Mouse (Mus musculus): ENCODE data around the gene Gramd1c. TPM values are rescaled to one million over a fixed set of nuclear protein-coding genes. Genes with fewer than 3 reads are reported as not detected.

Gene Gramd1c
- polyA plus RNA-seq, 1 experiment from 2014 or later = 6.2 TPM

- no peaks in the 10 kb centered on the region for H3K27me3 ChIP-seq
- no peak overlapping the region for H3K9ac ChIP-seq
- H3K27ac ChIP-seq = no peak overlapping the region
- no peak overlapping the region for H3K4me3 ChIP-seq
- WGBS = 58% methylated on average over 8 of the region's 8 CpGs
- no peak overlapping the region for H3K4me2 ChIP-seq (replicated peaks)
- ATAC-seq (ENCODE audit: insufficient number of reproducible peaks, insufficient read depth, low FRiP score, low TSS enrichment) = no peak
- H3K36me3 ChIP-seq = no peaks in the 10 kb centered on the region
- H3K9me3 ChIP-seq = no peaks in the 10 kb centered on the region
- peaks cover 6% of the 10 kb centered on the region; the same call in 1 of the 2 replicates for H3K4me1 ChIP-seq
Observed at GRCm38 (mm10) chr16:44055766-44056165, 7.4 kb downstream of the Gramd1c start.

- Histone ChIP-seq H3K4me2 (replicated peaks) (no peak overlapping the region), H3K36me3 (no peaks in the 10 kb centered on the region), H3K27ac (no peak overlapping the region), H3K4me3 (no peak overlapping the region), H3K9me3 (no peaks in the 10 kb centered on the region), H3K4me1 (peaks cover 6% of the 10 kb centered on the region; the same call in 1 of the 2 replicates), H3K27me3 (no peaks in the 10 kb centered on the region), H3K9ac (no peak overlapping the region)
- WGBS = 27% methylated on average over 6 of the region's 6 CpGs
- ATAC-seq (ENCODE audit: insufficient number of reproducible peaks, insufficient read depth, low FRiP score, low TSS enrichment) = 0 out of 2 replicates have a peak, but pooled peaks have one; percentile 68
Observed at GRCm38 (mm10) chr16:44053265-44053664, 9.9 kb downstream of the Gramd1c start.

GRCm38 (mm10) chr16:44052390-44052789 lies 10.8 kb downstream of the Gramd1c start:
- no peak overlapping the region for H3K4me2 ChIP-seq (replicated peaks)

GRCm38 (mm10) chr16:44050139-44050538 lies 13.0 kb downstream of the Gramd1c start:
- WGBS = 87% methylated on average over 5 of the region's 5 CpGs
- Histone ChIP-seq H3K9ac (no peak overlapping the region), H3K36me3 (no peaks in the 10 kb centered on the region), H3K9me3 (no peaks in the 10 kb centered on the region), H3K4me1 (peaks cover 6% of the 10 kb centered on the region; the same call in 1 of the 2 replicates), H3K4me3 (no peak overlapping the region), H3K4me2 (replicated peaks) (no peak overlapping the region), H3K27ac (no peak overlapping the region), H3K27me3 (no peaks in the 10 kb centered on the region)
- no peak for ATAC-seq (ENCODE audit: insufficient number of reproducible peaks, insufficient read depth, low FRiP score, low TSS enrichment)

More at GRCm38 (mm10) chr16:44052390-44052789, 10.8 kb downstream of the Gramd1c start:
- Histone ChIP-seq H3K27me3 (no peaks in the 10 kb centered on the region), H3K4me1 (peaks cover 6% of the 10 kb centered on the region; the same call in 1 of the 2 replicates), H3K36me3 (no peaks in the 10 kb centered on the region), H3K4me3 (no peak overlapping the region), H3K9ac (no peak overlapping the region), H3K27ac (no peak overlapping the region), H3K9me3 (no peaks in the 10 kb centered on the region)
- no peak for ATAC-seq (ENCODE audit: insufficient number of reproducible peaks, insufficient read depth, low FRiP score, low TSS enrichment)
- WGBS = 66% methylated on average over 6 of the region's 6 CpGs

- Histone ChIP-seq H3K27ac (no peak overlapping the region), H3K4me1 (no peaks in the 10 kb centered on the region), H3K4me3 (no peak overlapping the region), H3K4me2 (replicated peaks) (no peak overlapping the region), H3K9me3 (no peaks in the 10 kb centered on the region), H3K9ac (no peak overlapping the region), H3K27me3 (no peaks in the 10 kb centered on the region), H3K36me3 (no peaks in the 10 kb centered on the region)
- no peak for ATAC-seq (ENCODE audit: insufficient number of reproducible peaks, insufficient read depth, low FRiP score, low TSS enrichment)
- WGBS = 79% methylated on average over 4 of the region's 4 CpGs
Observed at GRCm38 (mm10) chr16:44039112-44039511, 24.0 kb downstream of the Gramd1c start.

- Histone ChIP-seq H3K27me3 (no peaks in the 10 kb centered on the region), H3K9ac (no peak overlapping the region), H3K36me3 (no peaks in the 10 kb centered on the region), H3K4me3 (no peak overlapping the region), H3K9me3 (no peaks in the 10 kb centered on the region), H3K4me2 (replicated peaks) (no peak overlapping the region), H3K4me1 (no peaks in the 10 kb centered on the region), H3K27ac (no peak overlapping the region)
- WGBS = 54% methylated on average over 3 of the region's 3 CpGs
- ATAC-seq (ENCODE audit: insufficient number of reproducible peaks, insufficient read depth, low FRiP score, low TSS enrichment) = no peak
Observed at GRCm38 (mm10) chr16:44035221-44035620, 27.9 kb downstream of the Gramd1c start.

GRCm38 (mm10) chr16:44033365-44033764 lies 29.8 kb downstream of the Gramd1c start:
- Histone ChIP-seq H3K9me3 (no peaks in the 10 kb centered on the region), H3K4me3 (no peak overlapping the region), H3K27ac (no peak overlapping the region), H3K36me3 (no peaks in the 10 kb centered on the region), H3K9ac (no peak overlapping the region), H3K27me3 (no peaks in the 10 kb centered on the region), H3K4me2 (replicated peaks) (no peak overlapping the region), H3K4me1 (no peaks in the 10 kb centered on the region)
- WGBS = 89% methylated on average over 5 of the region's 5 CpGs
- ATAC-seq (ENCODE audit: insufficient number of reproducible peaks, insufficient read depth, low FRiP score, low TSS enrichment) = no peak

GRCm38 (mm10) chr16:44029273-44029672 lies 33.9 kb downstream of the Gramd1c start:
- 70% methylated on average over 2 of the region's 2 CpGs for WGBS
- Histone ChIP-seq H3K27me3 (no peaks in the 10 kb centered on the region), H3K9me3 (no peaks in the 10 kb centered on the region), H3K9ac (no peak overlapping the region), H3K4me3 (no peak overlapping the region), H3K4me2 (replicated peaks) (no peak overlapping the region), H3K4me1 (no peaks in the 10 kb centered on the region), H3K36me3 (no peaks in the 10 kb centered on the region), H3K27ac (no peak overlapping the region)
- ATAC-seq (ENCODE audit: insufficient number of reproducible peaks, insufficient read depth, low FRiP score, low TSS enrichment) = no peak

- Histone ChIP-seq H3K9ac (no peak overlapping the region), H3K36me3 (no peaks in the 10 kb centered on the region), H3K9me3 (no peaks in the 10 kb centered on the region), H3K27me3 (no peaks in the 10 kb centered on the region), H3K27ac (no peak overlapping the region), H3K4me1 (no peaks in the 10 kb centered on the region), H3K4me2 (replicated peaks) (no peak overlapping the region), H3K4me3 (no peak overlapping the region)
- WGBS = 69% methylated on average over 9 of the region's 9 CpGs
- no peak for ATAC-seq (ENCODE audit: insufficient number of reproducible peaks, insufficient read depth, low FRiP score, low TSS enrichment)
Observed at GRCm38 (mm10) chr16:44026822-44027221, 36.3 kb downstream of the Gramd1c start.

- Histone ChIP-seq H3K4me1 (no peaks in the 10 kb centered on the region), H3K27me3 (no peaks in the 10 kb centered on the region), H3K9ac (no peak overlapping the region), H3K27ac (0 out of 2 replicates have a peak overlapping the region, but pooled peaks have one; percentile 11), H3K9me3 (no peaks in the 10 kb centered on the region), H3K4me3 (no peak overlapping the region), H3K36me3 (no peaks in the 10 kb centered on the region), H3K4me2 (replicated peaks) (no peak overlapping the region)
- no peak for ATAC-seq (ENCODE audit: insufficient number of reproducible peaks, insufficient read depth, low FRiP score, low TSS enrichment)
- WGBS = 61% methylated on average over 6 of the region's 6 CpGs
Observed at GRCm38 (mm10) chr16:44026210-44026609, 36.9 kb downstream of the Gramd1c start.

GRCm38 (mm10) chr16:44018986-44019548 lies 44.1 kb downstream of the Gramd1c start:
- H3K4me2 ChIP-seq (replicated peaks) = no peak overlapping the region
- H3K9ac ChIP-seq = no peak overlapping the region
- WGBS = 82% methylated on average over 2 of the region's 2 CpGs
- no peaks in the 10 kb centered on the region for H3K27me3 ChIP-seq
- no peaks in the 10 kb centered on the region for H3K4me1 ChIP-seq
- ATAC-seq (ENCODE audit: insufficient number of reproducible peaks, insufficient read depth, low FRiP score, low TSS enrichment) = no peak
- H3K4me3 ChIP-seq = no peak overlapping the region
- no peaks in the 10 kb centered on the region for H3K36me3 ChIP-seq
- H3K27ac ChIP-seq = no peak overlapping the region
- H3K9me3 ChIP-seq = no peaks in the 10 kb centered on the region

GRCm38 (mm10) chr16:44018372-44018771 lies 44.8 kb downstream of the Gramd1c start:
- no peaks in the 10 kb centered on the region for H3K27me3 ChIP-seq
- 47% methylated on average over 7 of the region's 7 CpGs for WGBS
- no peak overlapping the region for H3K4me2 ChIP-seq (replicated peaks)
- no peak overlapping the region for H3K9ac ChIP-seq
- H3K27ac ChIP-seq = no peak overlapping the region
- H3K9me3 ChIP-seq = no peaks in the 10 kb centered on the region
- H3K4me3 ChIP-seq = no peak overlapping the region
- no peak for ATAC-seq (ENCODE audit: insufficient number of reproducible peaks, insufficient read depth, low FRiP score, low TSS enrichment)
- no peaks in the 10 kb centered on the region for H3K4me1 ChIP-seq
- no peaks in the 10 kb centered on the region for H3K36me3 ChIP-seq

All from embryonic facial prominence, embryonic 12.5 days (tissue).